Mouse (Mus musculus): ENCODE measurements at regions not wholly inside any gene's neighbourhood (a gene's known extent, or its start where the extent isn't known, plus 50 kb on each side); places are given as distances from the start of the nearest gene placed in this dataset.

GRCm38 (mm10) chr1:149556381-149556780 lies 404.7 kb downstream of the Pla2g4a start:
- TF ChIP-seq POLR2A (IDR thresholded peaks at IDR 0.05; ENCODE audit: borderline replicate concordance, extremely low read depth, insufficient read depth, insufficient read length, poor library complexity, severe bottlenecking), result no peak
- TF ChIP-seq CTCF (IDR thresholded peaks at IDR 0.05; ENCODE audit: borderline replicate concordance, extremely low read depth, insufficient read depth, insufficient read length), result no peak
- peak; percentile 55 for DNase-seq (ENCODE audit: low read depth)

GRCm38 (mm10) chr1:149555355-149556007 lies 405.6 kb downstream of the Pla2g4a start:
- DNase-seq (ENCODE audit: low read depth), result no peak
- TF ChIP-seq CTCF (IDR thresholded peaks at IDR 0.05; ENCODE audit: borderline replicate concordance, extremely low read depth, insufficient read depth, insufficient read length) (no peak), POLR2A (IDR thresholded peaks at IDR 0.05; ENCODE audit: borderline replicate concordance, extremely low read depth, insufficient read depth, insufficient read length, poor library complexity, severe bottlenecking) (no peak)

GRCm38 (mm10) chr1:149546076-149546475 lies 415.0 kb downstream of the Pla2g4a start:
- peak; percentile 80 for DNase-seq (ENCODE audit: low read depth)
- TF ChIP-seq POLR2A (IDR thresholded peaks at IDR 0.05; ENCODE audit: borderline replicate concordance, extremely low read depth, insufficient read depth, insufficient read length, poor library complexity, severe bottlenecking) (no peak), CTCF (IDR thresholded peaks at IDR 0.05; ENCODE audit: borderline replicate concordance, extremely low read depth, insufficient read depth, insufficient read length) (no peak)

- peak; percentile 60 for DNase-seq (ENCODE audit: low read depth)
- TF ChIP-seq CTCF (IDR thresholded peaks at IDR 0.05; ENCODE audit: borderline replicate concordance, extremely low read depth, insufficient read depth, insufficient read length) (peak; percentile 48; the same call in 1 of the 2 replicates), POLR2A (IDR thresholded peaks at IDR 0.05; ENCODE audit: borderline replicate concordance, extremely low read depth, insufficient read depth, insufficient read length, poor library complexity, severe bottlenecking) (no peak)
These were observed 419.7 kb downstream of the Pla2g4a start for GRCm38 (mm10) chr1:149541386-149541785.

- peak; percentile 31 for DNase-seq (ENCODE audit: low read depth)
- no peak for TF ChIP-seq POLR2A (IDR thresholded peaks at IDR 0.05; ENCODE audit: borderline replicate concordance, extremely low read depth, insufficient read depth, insufficient read length, poor library complexity, severe bottlenecking)
- TF ChIP-seq CTCF (IDR thresholded peaks at IDR 0.05; ENCODE audit: borderline replicate concordance, extremely low read depth, insufficient read depth, insufficient read length), result no peak
These were observed 427.4 kb downstream of the Pla2g4a start for GRCm38 (mm10) chr1:149533651-149534050.
